Mouse (Mus musculus) small intestine, adult 2 months (tissue): ENCODE measurements around the gene Csgalnact2.

Experiments used
- CTCF ChIP-seq: fragments of 200-500 bp; IDR thresholded peaks from 2 replicates; pipeline ENCODE4 v1.5.1; 2012; ENCODE audit warnings: low read depth, mild to moderate bottlenecking, control low read depth, inconsistent platforms, low read length, moderate library complexity, mixed read lengths; ENCODE audit not compliant: insufficient replicate concordance, insufficient read length; ENCODE audit errors: extremely low read depth
- POLR2A ChIP-seq: fragments of 200-500 bp; IDR thresholded peaks from 2 replicates; pipeline ENCODE4 v1.6.1; 2012; ENCODE audit warnings: low read depth, mild to moderate bottlenecking, control low read depth, inconsistent platforms, low read length, moderate library complexity

DNA sequence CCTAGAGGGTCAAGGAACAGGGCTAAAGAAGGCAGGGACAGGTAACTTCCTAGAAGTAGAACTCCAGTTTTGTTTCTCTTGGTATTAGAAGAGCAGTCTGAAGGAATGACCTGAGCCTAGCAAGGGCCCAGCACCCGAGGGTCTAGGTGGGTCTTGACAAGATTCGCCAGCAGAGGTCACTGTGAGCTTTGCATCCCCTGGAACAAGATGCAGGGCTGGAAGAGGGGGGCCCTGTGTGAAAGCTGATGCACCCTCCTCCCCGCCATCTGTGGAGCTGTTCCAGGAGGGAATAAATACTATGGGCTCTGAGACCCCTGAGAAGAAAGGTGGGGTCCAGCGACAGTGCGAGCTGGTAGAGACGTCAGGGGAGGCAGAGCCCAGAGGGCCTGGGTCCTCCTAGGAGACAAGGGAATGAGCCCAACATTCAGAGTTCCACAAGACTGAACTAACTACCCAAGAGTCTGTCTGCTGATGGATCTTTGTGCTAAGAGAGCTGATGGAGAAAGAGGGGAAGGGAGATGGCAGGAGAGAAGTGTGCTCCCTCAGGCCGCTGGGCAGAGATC is 73.9 kb downstream of the Csgalnact2 start:
- TF ChIP-seq CTCF (peak; percentile 42; the same call in 1 of the 2 replicates), POLR2A (no peak)
